In genomic region chr4:106955729-106956712, GRCm38 (mm10) we compare ENCODE assay signal across 8 mouse cellular contexts. TPM values are rescaled to one million over a fixed set of nuclear protein-coding genes. Genes with fewer than 3 reads are reported as not detected.
A peak's percentile ranks its signal among the peaks of the same experiment; 100 is the strongest.
DNase-seq lines count a peak whose midpoint lies in the region; ATAC-seq and TF ChIP-seq lines count a peak whose summit lies in the region.

No protein-coding gene starts in this region.

- no peak for TF ChIP-seq EP300 in heart, adult 2 months (IDR thresholded peaks at IDR 0.05; ENCODE audit: insufficient read depth, low read depth, low read length)

- no peak overlapping the region for H3K4me2 ChIP-seq in intestine, embryonic 14.5 days (ENCODE audit: low read length)
- H3K4me2 ChIP-seq in intestine, postnatal 0 days (replicated peaks; ENCODE audit: low read depth), result no peak overlapping the region
- H3K4me2 ChIP-seq in lung, embryonic 14.5 days, result peak overlapping the region; percentile 3; the same call in 1 of the 2 replicates

- no peak for DNase-seq in intestine, embryonic 14.5 days (ENCODE audit: low spot score)
- peak; percentile 71 to 75 for DNase-seq in cerebellum, adult 2 months
- DNase-seq in heart, adult 2 months, result peak; percentile 41
- peak; percentile 81 to 82 for DNase-seq in layer of hippocampus, adult 8-10 months (ENCODE audit: low spot score in 2 of 2)
- DNase-seq in lung, embryonic 14.5 days, result peak; percentile 82
- peak; percentile 63 to 65 for DNase-seq in right cerebral cortex, adult 2 months (ENCODE audit: low spot score in 2 of 2)
- DNase-seq in ovary, postnatal 36 days (ENCODE audit: low spot score), result no peak

- no peak overlapping the region for H3K4me3 ChIP-seq in intestine, embryonic 14.5 days (ENCODE audit: low read depth, low read length)
- no peak overlapping the region for H3K4me3 ChIP-seq in intestine, postnatal 0 days (ENCODE audit: low read depth, low read length)
- no peak overlapping the region for H3K4me3 ChIP-seq in cerebellum, adult 2 months (replicated peaks; ENCODE audit: insufficient read depth, low read depth, low read length)
- H3K4me3 ChIP-seq in heart, adult 2 months, result no peak overlapping the region
- H3K4me3 ChIP-seq in lung, embryonic 14.5 days (ENCODE audit: low read depth, low read length), result no peak overlapping the region

- 42% methylated on average over 19 of the region's 19 CpGs for WGBS in intestine, embryonic 14.5 days
- WGBS in intestine, postnatal 0 days, result 36% methylated on average over 19 of the region's 19 CpGs
- WGBS in cerebellum, adult 2 months, result 14% methylated on average over 19 of the region's 19 CpGs
- WGBS in heart, adult 2 months, result 58% methylated on average over 19 of the region's 19 CpGs
- 21% methylated on average over 19 of the region's 19 CpGs for WGBS in lung, embryonic 14.5 days

- TF ChIP-seq CTCF in intestine, postnatal 0 days (IDR thresholded peaks at IDR 0.05; ENCODE audit: low read depth), result no peak
- no peak for TF ChIP-seq CTCF in cerebellum, adult 2 months (IDR thresholded peaks at IDR 0.05; ENCODE audit: borderline replicate concordance, insufficient read depth, low read depth, low read length)
- TF ChIP-seq CTCF in heart, adult 2 months (IDR thresholded peaks at IDR 0.05), result no peak
- TF ChIP-seq CTCF in lung, embryonic 14.5 days (IDR thresholded peaks at IDR 0.05; ENCODE audit: low read depth), result no peak

- H3K79me2 ChIP-seq in heart, adult 2 months (replicated peaks; ENCODE audit: control insufficient read depth, insufficient read depth, low read length), result no peaks in the 10 kb centered on the region; the same call in 1 of the 2 replicates

- intact Hi-C loops in heart, adult 2 months (cut with DNase I), result no loop called here

- ATAC-seq in intestine, embryonic 14.5 days (replicated peaks; ENCODE audit: low FRiP score, low TSS enrichment, low read depth), result no peak; the same call in 1 of the 2 replicates
- ATAC-seq in intestine, postnatal 0 days, result no peak; the same call in 1 of the 2 replicates
- ATAC-seq in lung, embryonic 14.5 days (ENCODE audit: insufficient read depth), result peak; percentile 81; the same call in 1 of the 2 replicates

- no peak for TF ChIP-seq POLR2A in cerebellum, adult 2 months (IDR thresholded peaks at IDR 0.05; ENCODE audit: borderline replicate concordance, insufficient read depth, low read length)
- TF ChIP-seq POLR2A in heart, adult 2 months (IDR thresholded peaks at IDR 0.05; ENCODE audit: insufficient read depth, low read depth, low read length), result no peak

- no peak overlapping the region for H3K9ac ChIP-seq in intestine, embryonic 14.5 days (ENCODE audit: low read length)
- H3K9ac ChIP-seq in intestine, postnatal 0 days (ENCODE audit: low read depth, low read length), result no peak overlapping the region
- H3K9ac ChIP-seq in heart, adult 2 months (ENCODE audit: low read depth, low read length), result no peak overlapping the region
- H3K9ac ChIP-seq in lung, embryonic 14.5 days, result no peak overlapping the region; the same call in 1 of the 2 replicates

- H3K27me3 ChIP-seq in intestine, embryonic 14.5 days (replicated peaks; ENCODE audit: control insufficient read depth, insufficient read depth, low read length), result no peaks in the 10 kb centered on the region
- no peaks in the 10 kb centered on the region for H3K27me3 ChIP-seq in intestine, postnatal 0 days (replicated peaks; ENCODE audit: control insufficient read depth, insufficient read depth, low read length)
- no peaks in the 10 kb centered on the region for H3K27me3 ChIP-seq in cerebellum, adult 2 months (ENCODE audit: control insufficient read depth, insufficient read depth, low read length)
- no peaks in the 10 kb centered on the region for H3K27me3 ChIP-seq in heart, adult 2 months (ENCODE audit: control insufficient read depth, insufficient read depth, low read length)
- H3K27me3 ChIP-seq in lung, embryonic 14.5 days (ENCODE audit: insufficient read depth, low read length), result no peaks in the 10 kb centered on the region

- peaks cover 9% of the 10 kb centered on the region for H3K36me3 ChIP-seq in intestine, embryonic 14.5 days (ENCODE audit: control insufficient read depth, insufficient read depth, low read length)
- 0 out of 2 replicates have a peak, but pooled peaks cover 11% of the 10 kb centered on the region for H3K36me3 ChIP-seq in intestine, postnatal 0 days (ENCODE audit: control insufficient read depth, insufficient read depth)
- H3K36me3 ChIP-seq in heart, adult 2 months (ENCODE audit: control insufficient read depth, insufficient read depth, low read length), result no peaks in the 10 kb centered on the region
- H3K36me3 ChIP-seq in lung, embryonic 14.5 days (ENCODE audit: insufficient read depth), result peaks cover 6% of the 10 kb centered on the region; the same call in 1 of the 2 replicates

- H3K9me3 ChIP-seq in intestine, embryonic 14.5 days (ENCODE audit: control insufficient read depth, low read length), result no peaks in the 10 kb centered on the region
- H3K9me3 ChIP-seq in intestine, postnatal 0 days (ENCODE audit: control insufficient read depth), result no peaks in the 10 kb centered on the region
- no peaks in the 10 kb centered on the region for H3K9me3 ChIP-seq in lung, embryonic 14.5 days (ENCODE audit: low read depth, low read length)

- 0 out of 2 replicates have a peak overlapping the region, but pooled peaks have one; percentile 8 for H3K27ac ChIP-seq in intestine, embryonic 14.5 days (ENCODE audit: low read depth)
- H3K27ac ChIP-seq in intestine, postnatal 0 days (ENCODE audit: low read depth, low read length), result no peak overlapping the region
- H3K27ac ChIP-seq in cerebellum, adult 2 months (ENCODE audit: insufficient read depth, low read length), result peak overlapping the region; percentile 55
- no peak overlapping the region for H3K27ac ChIP-seq in heart, adult 2 months
- H3K27ac ChIP-seq in lung, embryonic 14.5 days (ENCODE audit: low read depth), result peak overlapping the region; percentile 75; the same call in 1 of the 2 replicates

- peaks cover 45% of the 10 kb centered on the region for H3K4me1 ChIP-seq in intestine, embryonic 14.5 days (replicated peaks; ENCODE audit: control insufficient read depth, insufficient read depth, low read length)
- peaks cover 17% of the 10 kb centered on the region for H3K4me1 ChIP-seq in intestine, postnatal 0 days (replicated peaks; ENCODE audit: control insufficient read depth, insufficient read depth, low read length)
- H3K4me1 ChIP-seq in cerebellum, adult 2 months (ENCODE audit: control insufficient read depth, insufficient read depth, low read length), result peaks cover 62% of the 10 kb centered on the region
- peaks cover 10% of the 10 kb centered on the region for H3K4me1 ChIP-seq in heart, adult 2 months (ENCODE audit: control insufficient read depth, insufficient read depth, low read length)
- H3K4me1 ChIP-seq in lung, embryonic 14.5 days (ENCODE audit: insufficient read depth), result peaks cover 31% of the 10 kb centered on the region

RNA-seq across cellular contexts. Expression of gene Ssbp3, which starts 45.5 kb away (rescaled TPM):
- 73.2 and 76.2 TPM in 2 replicates for polyA plus RNA-seq in intestine, embryonic 14.5 days (2014; fragmentation: Nextera tagmentation; extraction: Ambion mirVana)
- polyA plus RNA-seq in intestine, postnatal 0 days (2015; fragmentation: Nextera tagmentation; extraction: Ambion mirVana), result 42.8 and 45.2 TPM in 2 replicates
- polyA plus RNA-seq in cerebellum, adult 2 months (2012; rRNA removed), result 126 and 134 TPM in 2 replicates
- total RNA-seq in heart, adult 2 months (2021), result 10 to 100 TPM; 37.3 to 39.0 TPM
- 26.1 and 26.6 TPM in 2 replicates for polyA plus RNA-seq in heart, adult 2 months (2012; rRNA removed)
- total RNA-seq in layer of hippocampus, adult 8-10 months (2022), result 100 to 1,000 TPM; 150 to 180 (median 160) TPM
- polyA plus RNA-seq in lung, embryonic 14.5 days (2014; fragmentation: Nextera tagmentation; extraction: Ambion mirVana), result 69.5 and 80.2 TPM in 2 replicates

Comparison
In these comparisons a context has a peak if more than half of its experiments do, and no peak if none do; other contexts are left out.
1. H3K27ac ChIP-seq: peak in intestine, embryonic 14.5 days (single experiment), cerebellum, adult 2 months (single experiment) and lung, embryonic 14.5 days (single experiment); none in intestine, postnatal 0 days (single experiment) and heart, adult 2 months (single experiment).
2. DNase-seq: peak in cerebellum, adult 2 months (2 of 2), heart, adult 2 months (2 of 2), layer of hippocampus, adult 8-10 months (2 of 2), lung, embryonic 14.5 days (single experiment) and right cerebral cortex, adult 2 months (2 of 2); none in intestine, embryonic 14.5 days (single experiment) and ovary, postnatal 36 days (single experiment).